Mouse (Mus musculus): ENCODE measurements around the gene Nutf2. TPM values are rescaled to one million over a fixed set of nuclear protein-coding genes. Genes with fewer than 3 reads are reported as not detected.
"Not testable (repeated sequence)": the region's sequence is repeated elsewhere in the genome, so short reads cannot be mapped to it uniquely, and the experiment has no call there.

The Nutf2 gene
- polyA plus RNA-seq, 1 experiment from 2014 or later = 304 TPM

- Histone ChIP-seq H3K27me3 (replicated peaks; ENCODE audit: control insufficient read depth, insufficient read depth, low read length) (no peaks in the 10 kb centered on the region), H3K27ac (ENCODE audit: low read depth, low read length) (peak overlapping the region; percentile 76), H3K9me3 (ENCODE audit: control insufficient read depth, low read length) (no peaks in the 10 kb centered on the region), H3K9ac (ENCODE audit: low read depth, low read length) (peak overlapping the region; percentile 92), H3K4me1 (replicated peaks; ENCODE audit: control insufficient read depth, insufficient read depth, low read length) (peaks cover 24% of the 10 kb centered on the region), H3K4me3 (ENCODE audit: low read depth, low read length) (peak overlapping the region; percentile 89), H3K4me2 (peak overlapping the region; percentile 91), H3K36me3 (ENCODE audit: control insufficient read depth, insufficient read depth, low read length) (peaks cover 20% of the 10 kb centered on the region)
- 7% methylated on average over 4 of the region's 4 CpGs for WGBS
- ATAC-seq (replicated peaks; ENCODE audit: low FRiP score) (no peak), DNase-seq (ENCODE audit: low spot score) (no peak)
Measured at GRCm38 (mm10) chr8:105826379-105826778, 34.0 kb upstream of the Nutf2 start.

- Histone ChIP-seq H3K4me2 (peak within 1 kb of the TSS; percentile 91), H3K4me1 (replicated peaks; ENCODE audit: control insufficient read depth, insufficient read depth, low read length) (peaks cover 21% of the 10 kb centered on the region), H3K9ac (ENCODE audit: low read depth, low read length) (peak within 1 kb of the TSS; percentile 92), H3K4me3 (ENCODE audit: low read depth, low read length) (peak within 1 kb of the TSS; percentile 89), H3K27me3 (replicated peaks; ENCODE audit: control insufficient read depth, insufficient read depth, low read length) (no peaks in the 10 kb centered on the region), H3K27ac (ENCODE audit: low read depth, low read length) (peak within 1 kb of the TSS; percentile 76), H3K36me3 (ENCODE audit: control insufficient read depth, insufficient read depth, low read length) (peaks cover 17% of the 10 kb centered on the region), H3K9me3 (ENCODE audit: control insufficient read depth, low read length) (no peaks in the 10 kb centered on the region)
- DNase-seq (ENCODE audit: low spot score) = peak; percentile 95
- WGBS = under 1% methylated on average over 52 of the region's 52 CpGs
- peak; percentile 94 for ATAC-seq (replicated peaks; ENCODE audit: low FRiP score)
Measured at GRCm38 (mm10) chr8:105826861-105827848, 33.2 kb upstream of the Nutf2 start, which contains the start of the genes Ranbp10 and Tsnaxip1. Gene Ranbp10 (minus strand): TSS chr8:105827350. Gene Tsnaxip1 (plus strand): TSS chr8:105827731.

GRCm38 (mm10) chr8:105833740-105834139 lies 26.6 kb upstream of the Nutf2 start:
- Histone ChIP-seq H3K4me2 (0 out of 2 replicates have a peak overlapping the region, but pooled peaks have one; percentile 13), H3K9ac (ENCODE audit: low read depth, low read length) (peak overlapping the region; percentile 13; the same call in 1 of the 2 replicates), H3K27ac (ENCODE audit: low read depth, low read length) (peak overlapping the region; percentile 49; the same call in 1 of the 2 replicates)
- 71% methylated on average over 2 of the region's 2 CpGs for WGBS
- H3K4me3 ChIP-seq (ENCODE audit: low read depth, low read length); H3K4me1 ChIP-seq (replicated peaks; ENCODE audit: control insufficient read depth, insufficient read depth, low read length); H3K36me3 ChIP-seq (ENCODE audit: control insufficient read depth, insufficient read depth, low read length); ATAC-seq (replicated peaks; ENCODE audit: low FRiP score); H3K9me3 ChIP-seq (ENCODE audit: control insufficient read depth, low read length); H3K27me3 ChIP-seq (replicated peaks; ENCODE audit: control insufficient read depth, insufficient read depth, low read length); DNase-seq (ENCODE audit: low spot score): not testable (repeated sequence)

- 0 out of 2 replicates have a peak overlapping the region, but pooled peaks have one; percentile 5 for H3K4me3 ChIP-seq (ENCODE audit: low read depth, low read length)
- H3K9me3 ChIP-seq (ENCODE audit: control insufficient read depth, low read length) = no peaks in the 10 kb centered on the region
- WGBS = 23% methylated on average over 11 of the region's 11 CpGs
- H3K27me3 ChIP-seq (replicated peaks; ENCODE audit: control insufficient read depth, insufficient read depth, low read length) = no peaks in the 10 kb centered on the region
- H3K4me1 ChIP-seq (replicated peaks; ENCODE audit: control insufficient read depth, insufficient read depth, low read length) = no peaks in the 10 kb centered on the region; the same call in 1 of the 2 replicates
- DNase-seq (ENCODE audit: low spot score) (peak; percentile 49), ATAC-seq (replicated peaks; ENCODE audit: low FRiP score) (0 out of 2 replicates have a peak, but pooled peaks have one; percentile 63)
- no peak overlapping the region for H3K9ac ChIP-seq (ENCODE audit: low read depth, low read length)
- H3K4me2 ChIP-seq = peak overlapping the region; percentile 37
- H3K36me3 ChIP-seq (ENCODE audit: control insufficient read depth, insufficient read depth, low read length) = no peaks in the 10 kb centered on the region
- H3K27ac ChIP-seq (ENCODE audit: low read depth, low read length) = no peak overlapping the region
Measured at GRCm38 (mm10) chr8:105835318-105835717, 25.1 kb upstream of the Nutf2 start.

- DNase-seq (ENCODE audit: low spot score) (no peak), ATAC-seq (replicated peaks; ENCODE audit: low FRiP score) (no peak)
- Histone ChIP-seq H3K4me3 (ENCODE audit: low read depth, low read length) (no peak overlapping the region), H3K27me3 (replicated peaks; ENCODE audit: control insufficient read depth, insufficient read depth, low read length) (no peaks in the 10 kb centered on the region), H3K4me1 (replicated peaks; ENCODE audit: control insufficient read depth, insufficient read depth, low read length) (no peaks in the 10 kb centered on the region; the same call in 1 of the 2 replicates), H3K4me2 (no peak overlapping the region), H3K9me3 (ENCODE audit: control insufficient read depth, low read length) (no peaks in the 10 kb centered on the region), H3K9ac (ENCODE audit: low read depth, low read length) (no peak overlapping the region), H3K27ac (ENCODE audit: low read depth, low read length) (no peak overlapping the region), H3K36me3 (ENCODE audit: control insufficient read depth, insufficient read depth, low read length) (peaks cover 5% of the 10 kb centered on the region)
- 81% methylated on average over 6 of the region's 6 CpGs for WGBS
Measured at GRCm38 (mm10) chr8:105836991-105837390, 23.4 kb upstream of the Nutf2 start.

GRCm38 (mm10) chr8:105839209-105839608 lies 21.2 kb upstream of the Nutf2 start:
- Histone ChIP-seq H3K4me3 (ENCODE audit: low read depth, low read length) (no peak overlapping the region), H3K27ac (ENCODE audit: low read depth, low read length) (no peak overlapping the region), H3K4me1 (replicated peaks; ENCODE audit: control insufficient read depth, insufficient read depth, low read length) (no peaks in the 10 kb centered on the region), H3K36me3 (ENCODE audit: control insufficient read depth, insufficient read depth, low read length) (peaks cover 12% of the 10 kb centered on the region), H3K27me3 (replicated peaks; ENCODE audit: control insufficient read depth, insufficient read depth, low read length) (no peaks in the 10 kb centered on the region), H3K4me2 (no peak overlapping the region), H3K9ac (ENCODE audit: low read depth, low read length) (no peak overlapping the region), H3K9me3 (ENCODE audit: control insufficient read depth, low read length) (no peaks in the 10 kb centered on the region)
- no peak for ATAC-seq (replicated peaks; ENCODE audit: low FRiP score)
- 82% methylated on average over 5 of the region's 5 CpGs for WGBS
- DNase-seq (ENCODE audit: low spot score) = no peak

GRCm38 (mm10) chr8:105846678-105847077 lies 13.7 kb upstream of the Nutf2 start:
- Histone ChIP-seq H3K4me1 (replicated peaks; ENCODE audit: control insufficient read depth, insufficient read depth, low read length) (peaks cover 8% of the 10 kb centered on the region), H3K9ac (ENCODE audit: low read depth, low read length) (no peak overlapping the region), H3K27me3 (replicated peaks; ENCODE audit: control insufficient read depth, insufficient read depth, low read length) (no peaks in the 10 kb centered on the region), H3K27ac (ENCODE audit: low read depth, low read length) (no peak overlapping the region), H3K4me2 (no peak overlapping the region), H3K4me3 (ENCODE audit: low read depth, low read length) (no peak overlapping the region), H3K9me3 (ENCODE audit: control insufficient read depth, low read length) (no peaks in the 10 kb centered on the region), H3K36me3 (ENCODE audit: control insufficient read depth, insufficient read depth, low read length) (peaks cover 40% of the 10 kb centered on the region)
- 58% methylated on average over 11 of the region's 11 CpGs for WGBS
- DNase-seq (ENCODE audit: low spot score) = no peak
- ATAC-seq (replicated peaks; ENCODE audit: low FRiP score) = no peak; the same call in 1 of the 2 replicates

- Histone ChIP-seq H3K4me3 (ENCODE audit: low read depth, low read length) (no peak overlapping the region), H3K4me1 (replicated peaks; ENCODE audit: control insufficient read depth, insufficient read depth, low read length) (peaks cover 8% of the 10 kb centered on the region), H3K4me2 (peak overlapping the region; percentile 56; the same call in 1 of the 2 replicates), H3K27me3 (replicated peaks; ENCODE audit: control insufficient read depth, insufficient read depth, low read length) (no peaks in the 10 kb centered on the region), H3K9me3 (ENCODE audit: control insufficient read depth, low read length) (no peaks in the 10 kb centered on the region), H3K27ac (ENCODE audit: low read depth, low read length) (no peak overlapping the region), H3K9ac (ENCODE audit: low read depth, low read length) (no peak overlapping the region), H3K36me3 (ENCODE audit: control insufficient read depth, insufficient read depth, low read length) (peaks cover 26% of the 10 kb centered on the region)
- DNase-seq (ENCODE audit: low spot score) (no peak), ATAC-seq (replicated peaks; ENCODE audit: low FRiP score) (no peak)
- 88% methylated on average over 4 of the region's 4 CpGs for WGBS
Measured at GRCm38 (mm10) chr8:105850014-105850413, 10.4 kb upstream of the Nutf2 start.

All from liver, embryonic 11.5 days (tissue).